ENCODE assay signal across 11 mouse cellular contexts in the genomic region with DNA sequence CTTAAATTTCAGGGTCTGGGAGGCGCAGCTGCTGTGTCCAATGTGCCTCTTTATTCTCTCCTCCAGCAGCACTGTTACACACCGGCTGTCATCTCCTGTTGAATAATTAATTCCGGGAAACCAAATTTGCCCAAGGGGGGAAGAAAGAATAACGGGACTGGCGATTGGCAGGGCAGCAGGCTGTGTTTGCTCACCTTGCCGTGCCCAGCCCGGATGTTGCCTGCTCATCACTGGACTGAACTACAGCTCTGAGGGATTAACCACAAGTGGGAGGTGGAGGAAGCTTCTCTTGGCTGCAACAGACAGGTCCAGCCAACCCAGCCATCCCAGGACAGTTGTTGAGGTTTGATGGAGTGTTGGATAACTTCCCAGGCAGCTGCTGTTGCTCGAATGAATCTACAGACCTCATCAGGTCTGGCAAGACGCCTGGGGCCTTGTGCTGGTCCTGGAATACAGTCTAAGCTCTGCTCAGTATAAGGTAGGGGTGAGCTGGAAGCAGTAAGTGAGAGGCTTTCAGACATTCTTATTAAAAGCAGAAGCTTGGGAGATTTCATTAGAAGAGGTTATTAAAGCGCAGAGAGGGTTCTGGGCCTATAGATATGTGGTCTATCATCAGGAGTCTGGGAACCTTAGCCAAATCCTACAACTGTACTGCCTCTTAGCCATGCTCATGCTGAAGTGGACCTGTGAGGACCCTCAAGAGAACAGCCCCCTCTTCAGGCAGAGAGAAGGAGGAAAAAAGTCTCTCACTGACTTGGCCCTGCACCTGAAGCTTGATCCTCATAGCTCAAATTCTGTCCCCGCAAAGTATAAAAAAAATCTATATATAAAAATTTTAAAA.
DNase-seq lines count a peak whose midpoint lies in the region; ATAC-seq and TF ChIP-seq lines count a peak whose summit lies in the region.
"Had no signal": no experiment of that assay in that cellular context is flagged by ENCODE, and none has a peak within 500 bp of the region (broad histone marks: within the 10 kb centered on the region; RNA-seq: fewer than 3 reads in every experiment).

No protein-coding gene starts in this region.

- no peaks in the 10 kb centered on the region for H3K27me3 ChIP-seq in midbrain, embryonic 11.5 days (ENCODE audit: control insufficient read depth, insufficient read depth, low read length)
- no peaks in the 10 kb centered on the region for H3K27me3 ChIP-seq in midbrain, embryonic 10.5 days (ENCODE audit: low read depth, poor library complexity, severe bottlenecking)
- no peaks in the 10 kb centered on the region for H3K27me3 ChIP-seq in hindbrain, postnatal 0 days (ENCODE audit: insufficient read depth, low read length)
- H3K27me3 ChIP-seq: CH12.LX had no signal

- no peak overlapping the region for H3K27ac ChIP-seq in midbrain, embryonic 11.5 days (ENCODE audit: low read depth, low read length)
- no peak overlapping the region for H3K27ac ChIP-seq in midbrain, embryonic 10.5 days (replicated peaks)
- no peak overlapping the region for H3K27ac ChIP-seq in hindbrain, postnatal 0 days

- 75% methylated on average over 11 of the region's 11 CpGs for WGBS in midbrain, embryonic 11.5 days
- WGBS in midbrain, embryonic 10.5 days: 81% methylated on average over 11 of the region's 11 CpGs
- WGBS in hindbrain, postnatal 0 days: 37% methylated on average over 11 of the region's 11 CpGs

- H3K4me1 ChIP-seq in midbrain, embryonic 11.5 days (ENCODE audit: control insufficient read depth, insufficient read depth, low read length): no peaks in the 10 kb centered on the region
- H3K4me1 ChIP-seq in midbrain, embryonic 10.5 days: peaks cover 4% of the 10 kb centered on the region; the same call in 1 of the 2 replicates
- H3K4me1 ChIP-seq in hindbrain, postnatal 0 days (ENCODE audit: insufficient read depth, low read length): no peaks in the 10 kb centered on the region

- peak; percentile 20; the same call in 1 of the 2 replicates for TF ChIP-seq CTCF in hindbrain, postnatal 0 days (IDR thresholded peaks at IDR 0.05; ENCODE audit: low read depth)

- no peak for ATAC-seq in midbrain, embryonic 11.5 days (ENCODE audit: low FRiP score)
- ATAC-seq in hindbrain, postnatal 0 days: peak; percentile 82

- H3K4me2 ChIP-seq in midbrain, embryonic 11.5 days: no peak overlapping the region
- no peak overlapping the region for H3K4me2 ChIP-seq in hindbrain, postnatal 0 days (ENCODE audit: low read depth, low read length)

- H3K4me3 ChIP-seq in midbrain, embryonic 11.5 days (ENCODE audit: low read depth, low read length): no peak overlapping the region
- no peak overlapping the region for H3K4me3 ChIP-seq in midbrain, embryonic 10.5 days
- H3K4me3 ChIP-seq in hindbrain, postnatal 0 days (ENCODE audit: low read length): no peak overlapping the region

- H3K9me3 ChIP-seq in midbrain, embryonic 11.5 days (ENCODE audit: control insufficient read depth, low read length): no peaks in the 10 kb centered on the region
- no peaks in the 10 kb centered on the region for H3K9me3 ChIP-seq in midbrain, embryonic 10.5 days (replicated peaks)
- no peaks in the 10 kb centered on the region for H3K9me3 ChIP-seq in hindbrain, postnatal 0 days (ENCODE audit: low read length)

- no peak overlapping the region for H3K9ac ChIP-seq in midbrain, embryonic 11.5 days (ENCODE audit: low read length)
- no peak overlapping the region for H3K9ac ChIP-seq in hindbrain, postnatal 0 days (replicated peaks; ENCODE audit: low read length)

- DNase-seq in embryo, embryonic 11 days: peak; percentile 16
- no peak for DNase-seq in embryo, embryonic 10 days (ENCODE audit: low spot score)
- peak; percentile 78 for DNase-seq in midbrain, embryonic 11.5 days (ENCODE audit: low spot score, missing footprints)
- no peak for DNase-seq in midbrain, embryonic 10.5 days (ENCODE audit: low spot score)
- peak; percentile 76 for DNase-seq in hindbrain, postnatal 0 days (ENCODE audit: low spot score)
- DNase-seq in skeletal muscle tissue, adult 2 months (ENCODE audit: low read depth, low spot score): peak; percentile 10
- DNase-seq in spleen, postnatal 10 days (ENCODE audit: low spot score in 2 of 2): no peak
- no peak for DNase-seq in cerebellum, adult 8-10 months
- DNase-seq: heart, postnatal 4 days; thymus, adult 2 months had no signal

- no peaks in the 10 kb centered on the region for H3K36me3 ChIP-seq in midbrain, embryonic 11.5 days (ENCODE audit: control insufficient read depth, insufficient read depth, low read length)
- no peaks in the 10 kb centered on the region for H3K36me3 ChIP-seq in midbrain, embryonic 10.5 days
- H3K36me3 ChIP-seq in hindbrain, postnatal 0 days (ENCODE audit: insufficient read depth, low read length): no peaks in the 10 kb centered on the region

Comparison
In these comparisons a context has a peak if more than half of its experiments do, and no peak if none do; other contexts are left out.
1. DNase-seq: peak in embryo, embryonic 11 days (single experiment), midbrain, embryonic 11.5 days (single experiment), hindbrain, postnatal 0 days (single experiment) and skeletal muscle tissue, adult 2 months (single experiment); none in embryo, embryonic 10 days (single experiment), midbrain, embryonic 10.5 days (single experiment), spleen, postnatal 10 days (0 of 2) and cerebellum, adult 8-10 months (single experiment).